8 mouse cellular contexts compared by ENCODE assay signal in the genomic region with DNA sequence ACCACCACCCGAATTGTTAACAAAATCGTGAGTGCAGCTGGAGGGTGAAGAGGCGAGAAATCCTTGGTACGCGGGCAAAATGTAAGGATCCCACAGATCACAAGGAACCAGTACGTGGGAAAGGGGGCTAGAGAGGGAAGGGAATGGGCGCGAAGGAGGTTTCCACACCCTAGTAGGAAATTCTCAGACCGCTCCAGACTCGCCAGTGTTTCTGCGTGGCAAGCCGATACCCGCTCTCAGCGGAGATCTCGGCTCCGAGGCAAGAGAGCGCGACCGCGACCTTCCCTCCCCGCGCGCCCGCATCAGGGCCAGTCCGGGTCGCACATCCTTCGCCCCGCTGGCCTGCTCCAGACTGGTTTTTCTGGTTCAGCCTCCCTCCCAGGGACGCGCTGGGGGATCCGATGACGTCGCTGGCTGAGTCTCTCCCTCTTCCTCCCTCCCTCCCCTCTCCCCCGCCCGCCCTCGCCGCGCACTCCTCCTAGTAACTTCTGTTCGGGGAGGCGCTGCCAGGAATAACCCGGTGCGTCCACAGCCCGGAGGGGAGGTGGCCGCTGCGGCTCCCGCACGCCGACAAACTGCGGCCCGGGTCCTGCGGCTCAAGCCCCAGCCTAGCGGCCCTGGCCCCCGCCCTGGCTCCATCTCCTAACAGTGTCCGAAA. TPM values are rescaled to one million over a fixed set of nuclear protein-coding genes. Genes with fewer than 3 reads are reported as not detected.
DNase-seq lines count a peak whose midpoint lies in the region; ATAC-seq lines count a peak whose summit lies in the region.

No protein-coding gene starts in this region.

- DNase-seq in B cell, adult 2 months = peak; percentile 81 to 85
- DNase-seq in brain, adult 2 months (ENCODE audit: low read depth, low spot score) = peak; percentile 98
- peak; percentile 94 to 97 for DNase-seq in kidney, postnatal 25 days
- peak; percentile 20 for DNase-seq in liver, embryonic 13.5 days
- peak; percentile 87 for DNase-seq in naive thymus-derived CD4-positive, alpha-beta T cell, adult 2 months (ENCODE audit: low read depth)
- DNase-seq in spleen, postnatal 4 days (ENCODE audit: low spot score in 2 of 2) = peak; percentile 57 to 77

- WGBS in forebrain, embryonic 12.5 days = under 1% methylated on average over 43 of the region's 54 CpGs
- WGBS in heart, embryonic 16.5 days = under 1% methylated on average over 54 of the region's 54 CpGs
- 0% methylated on average over 53 of the region's 54 CpGs for whole genome bisulfite sequencing in liver, embryonic 13.5 days (ENCODE audit: insufficient replicate concordance)

- peaks cover 7% of the 10 kb centered on the region for H3K4me1 ChIP-seq in forebrain, embryonic 12.5 days
- H3K4me1 ChIP-seq in heart, embryonic 16.5 days (ENCODE audit: control insufficient read depth, insufficient read depth, low read length) = 0 out of 2 replicates have a peak, but pooled peaks cover 2% of the 10 kb centered on the region
- peaks cover 28% of the 10 kb centered on the region for H3K4me1 ChIP-seq in liver, embryonic 13.5 days (replicated peaks)

- peak overlapping the region; percentile 99 for H3K4me2 ChIP-seq in forebrain, embryonic 12.5 days
- peak overlapping the region; percentile 98 for H3K4me2 ChIP-seq in heart, embryonic 16.5 days (ENCODE audit: low read depth, low read length)
- peak overlapping the region; percentile 81 for H3K4me2 ChIP-seq in liver, embryonic 13.5 days

- peak overlapping the region; percentile 84 for H3K9ac ChIP-seq in forebrain, embryonic 12.5 days
- H3K9ac ChIP-seq in heart, embryonic 16.5 days (ENCODE audit: low read length) = peak overlapping the region; percentile 92
- peak overlapping the region; percentile 23; the same call in 1 of the 2 replicates for H3K9ac ChIP-seq in liver, embryonic 13.5 days

- peak overlapping the region; percentile 96 for H3K27ac ChIP-seq in forebrain, embryonic 12.5 days
- peak overlapping the region; percentile 99 for H3K27ac ChIP-seq in heart, embryonic 16.5 days (ENCODE audit: low read length)
- H3K27ac ChIP-seq in liver, embryonic 13.5 days = peak overlapping the region; percentile 53

- H3K27me3 ChIP-seq in forebrain, embryonic 12.5 days = peaks cover 14% of the 10 kb centered on the region
- H3K27me3 ChIP-seq in heart, embryonic 16.5 days (ENCODE audit: control insufficient read depth, insufficient read depth, low read length) = no peaks in the 10 kb centered on the region
- H3K27me3 ChIP-seq in liver, embryonic 13.5 days = peaks cover 91% of the 10 kb centered on the region

- H3K9me3 ChIP-seq in forebrain, embryonic 12.5 days = no peaks in the 10 kb centered on the region
- no peaks in the 10 kb centered on the region for H3K9me3 ChIP-seq in heart, embryonic 16.5 days (replicated peaks; ENCODE audit: control insufficient read depth, low read length)
- H3K9me3 ChIP-seq in liver, embryonic 13.5 days (replicated peaks) = no peaks in the 10 kb centered on the region

- peak; percentile 75 for ATAC-seq in forebrain, embryonic 12.5 days (ENCODE audit: low FRiP score)
- peak; percentile 72 for ATAC-seq in heart, embryonic 16.5 days (replicated peaks; ENCODE audit: extremely low read depth, insufficient read depth, low FRiP score)
- peak; percentile 50 for ATAC-seq in liver, embryonic 13.5 days (ENCODE audit: low read depth)

- H3K4me3 ChIP-seq in forebrain, embryonic 12.5 days (replicated peaks) = peak overlapping the region; percentile 76
- H3K4me3 ChIP-seq in heart, embryonic 16.5 days (ENCODE audit: low read length) = peak overlapping the region; percentile 92
- peak overlapping the region; percentile 63 for H3K4me3 ChIP-seq in liver, embryonic 13.5 days (replicated peaks)

- no peaks in the 10 kb centered on the region for H3K36me3 ChIP-seq in forebrain, embryonic 12.5 days (replicated peaks)
- H3K36me3 ChIP-seq in heart, embryonic 16.5 days (ENCODE audit: control insufficient read depth, insufficient read depth) = no peaks in the 10 kb centered on the region
- H3K36me3 ChIP-seq in liver, embryonic 13.5 days = no peaks in the 10 kb centered on the region

RNA-seq across cellular contexts. Expression of a gene that starts 0.4 kb away (rescaled TPM):
- polyA plus RNA-seq in forebrain, embryonic 12.5 days (2016; fragmentation: Nextera tagmentation; extraction: Ambion mirVana) = 4.5 and 5.2 TPM in 2 replicates
- 5.1 and 5.7 TPM in 2 replicates for polyA plus RNA-seq in heart, embryonic 16.5 days (2015; fragmentation: Nextera tagmentation; extraction: Ambion mirVana)
- polyA plus RNA-seq in liver, embryonic 13.5 days (2015; fragmentation: Nextera tagmentation; extraction: Ambion mirVana) = 0.43 and 0.63 TPM in 2 replicates

Comparison
In these comparisons a context has a peak if more than half of its experiments do, and no peak if none do; other contexts are left out.
1. Peak in every context shown above with its lines: DNase-seq, ATAC-seq, H3K4me3 ChIP-seq and H3K27ac ChIP-seq.
2. DNase-seq: peak in every context shown above with its lines; median percentile 98 in brain, adult 2 months; 96 in kidney, postnatal 25 days; 87 in naive thymus-derived CD4-positive, alpha-beta T cell, adult 2 months; 83 in B cell, adult 2 months; 67 in spleen, postnatal 4 days; 20 in liver, embryonic 13.5 days.
3. H3K9ac ChIP-seq: peak in every context shown above with its lines; median percentile 92 in heart, embryonic 16.5 days; 84 in forebrain, embryonic 12.5 days; 23 in liver, embryonic 13.5 days.